Mouse (Mus musculus) heart, embryonic 14.5 days (tissue): ENCODE measurements around the gene Map10. TPM values are rescaled to one million over a fixed set of nuclear protein-coding genes. Genes with fewer than 3 reads are reported as not detected.

ENCODE experiments used
- ATAC-seq: fragments of 200-750 bp; cut with Nextera tagmentation; 2 replicates; pipeline ENCODE4 v1.8.0; 2017; ENCODE audit warnings: low read depth, moderate TSS enrichment; ENCODE audit not compliant: insufficient number of reproducible peaks, insufficient read depth, low FRiP score
- H3K27ac ChIP-seq, 2 experiments: fragments of 200-500 bp in 1 of 2; fragments of 300-500 bp in 1 of 2; sonication (generic) in 1 of 2; replicated peaks in 1 of 2; 2 replicates each; pipeline ENCODE4 v1.5.1; 2012 to 2014; ENCODE audit warnings: low read depth in 2 of 2, low read length in 2 of 2, control low read depth in 1 of 2, mild to moderate bottlenecking in 1 of 2, mixed read lengths in 1 of 2; ENCODE audit not compliant: control insufficient read depth in 1 of 2, insufficient read depth in 1 of 2
- H3K27me3 ChIP-seq: fragments of 300-500 bp; sonication (generic); 2 replicates; pipeline ENCODE4 v1.6.1; 2014; ENCODE audit warnings: mild to moderate bottlenecking, low read length, control low read depth; ENCODE audit not compliant: control insufficient read depth, insufficient read depth
- H3K36me3 ChIP-seq: fragments of 300-500 bp; sonication (generic); 2 replicates; pipeline ENCODE4 v1.6.1; 2014; ENCODE audit warnings: mild to moderate bottlenecking, control low read depth, low read length, mixed read lengths; ENCODE audit not compliant: control insufficient read depth, insufficient read depth
- H3K4me1 ChIP-seq, 2 experiments: fragments of 200-500 bp in 1 of 2; fragments of 300-500 bp in 1 of 2; sonication (generic) in 1 of 2; 2 replicates each; pipeline ENCODE4 v1.6.1; 2012 to 2014; ENCODE audit warnings: low read length in 2 of 2, control low read depth in 1 of 2, mixed read lengths in 1 of 2; ENCODE audit not compliant: control insufficient read depth in 2 of 2, insufficient read depth in 2 of 2
- H3K4me2 ChIP-seq: fragments of 300-500 bp; sonication (generic); 2 replicates; pipeline ENCODE4 v1.6.1; 2014; ENCODE audit warnings: mild to moderate bottlenecking, low read length
- H3K4me3 ChIP-seq, 2 experiments: fragments of 200-500 bp in 1 of 2; fragments of 300-500 bp in 1 of 2; sonication (generic) in 1 of 2; 2 replicates each; pipeline ENCODE4 v1.5.1; 2012 to 2014; ENCODE audit warnings: low read length in 2 of 2, mild to moderate bottlenecking in 2 of 2, control low read depth in 1 of 2, low read depth in 1 of 2, moderate library complexity in 1 of 2; ENCODE audit not compliant: control insufficient read depth in 1 of 2, insufficient read depth in 1 of 2
- H3K9ac ChIP-seq: fragments of 300-500 bp; sonication (generic); 2 replicates; pipeline ENCODE4 v1.6.1; 2014; ENCODE audit warnings: mild to moderate bottlenecking, low read length
- H3K9me3 ChIP-seq: fragments of 300-500 bp; sonication (generic); 2 replicates; pipeline ENCODE4 v1.6.1; 2016; ENCODE audit warnings: low read length, control low read depth; ENCODE audit not compliant: control insufficient read depth
- WGBS: fragments of 180-500 bp; shearing (Covaris S2); extraction: QIAGEN DNeasy Blood & Tissue Kit; methylation state at CpG from one replicate; pipeline ENCODE4 v1.1.7; 2014; 5-methylcytosine and 5-hydroxymethylcytosine counted together
- polyA plus RNA-seq: library from polyadenylated mRNA; unstranded; fragments of >200 nt; fragmentation: Nextera tagmentation; extraction: Ambion mirVana; gene quantifications from 2 replicates; pipeline ENCODE4 v1.2.1, GENCODE M21; 2014

Map10 gene
- polyA plus RNA-seq, 1 experiment from 2014 or later, result 7.8 TPM

GRCm38 (mm10) chr8:125699391-125700025 lies 29.9 kb downstream of the Map10 start:
- ATAC-seq, result no peak
- 82% methylated on average over 6 of the region's 6 CpGs for WGBS

GRCm38 (mm10) chr8:125700407-125700806 lies 30.8 kb downstream of the Map10 start:
- Histone ChIP-seq H3K27me3 (no peaks in the 10 kb centered on the region), H3K4me2 (no peak overlapping the region), H3K36me3 (no peaks in the 10 kb centered on the region), H3K9ac (no peak overlapping the region), H3K9me3 (peaks cover 11% of the 10 kb centered on the region; the same call in 1 of the 2 replicates), H3K4me1 (no peaks in the 10 kb centered on the region), H3K4me3 (no peak overlapping the region), H3K27ac (no peak overlapping the region)
- ATAC-seq, result no peak
- WGBS, result 80% methylated on average over 7 of the region's 7 CpGs

More at GRCm38 (mm10) chr8:125699391-125700025, 29.9 kb downstream of the Map10 start:
- H3K36me3 ChIP-seq, result no peaks in the 10 kb centered on the region
- no peak overlapping the region for H3K4me3 ChIP-seq
- H3K9ac ChIP-seq, result no peak overlapping the region
- H3K27ac ChIP-seq, result no peak overlapping the region
- H3K4me1 ChIP-seq, result no peaks in the 10 kb centered on the region
- no peaks in the 10 kb centered on the region for H3K27me3 ChIP-seq
- peaks cover 11% of the 10 kb centered on the region; the same call in 1 of the 2 replicates for H3K9me3 ChIP-seq
- no peak overlapping the region for H3K4me2 ChIP-seq

- no peaks in the 10 kb centered on the region for H3K36me3 ChIP-seq
- H3K9me3 ChIP-seq, result peaks cover 8% of the 10 kb centered on the region; the same call in 1 of the 2 replicates
- no peak overlapping the region for H3K27ac ChIP-seq
- 72% methylated on average over 15 of the region's 15 CpGs for WGBS
- no peaks in the 10 kb centered on the region for H3K4me1 ChIP-seq
- ATAC-seq, result no peak
- H3K4me2 ChIP-seq, result no peak overlapping the region
- no peaks in the 10 kb centered on the region for H3K27me3 ChIP-seq
- no peak overlapping the region for H3K4me3 ChIP-seq
- no peak overlapping the region for H3K9ac ChIP-seq
Observed at GRCm38 (mm10) chr8:125702868-125703473, 33.4 kb downstream of the Map10 start.

- H3K4me1 ChIP-seq, result no peaks in the 10 kb centered on the region
- no peaks in the 10 kb centered on the region for H3K27me3 ChIP-seq
- H3K9ac ChIP-seq, result no peak overlapping the region
- ATAC-seq, result no peak
- WGBS, result 86% methylated on average over 6 of the region's 6 CpGs
- no peak overlapping the region for H3K4me2 ChIP-seq
- H3K36me3 ChIP-seq, result no peaks in the 10 kb centered on the region
- H3K4me3 ChIP-seq, result no peak overlapping the region
- H3K27ac ChIP-seq, result no peak overlapping the region
- H3K9me3 ChIP-seq, result no peaks in the 10 kb centered on the region
Observed at GRCm38 (mm10) chr8:125704434-125704833, 34.8 kb downstream of the Map10 start.

- WGBS, result 78% methylated on average over 7 of the region's 7 CpGs
- no peaks in the 10 kb centered on the region for H3K27me3 ChIP-seq
- H3K4me2 ChIP-seq, result no peak overlapping the region
- H3K36me3 ChIP-seq, result no peaks in the 10 kb centered on the region
- no peak for ATAC-seq
- no peak overlapping the region for H3K4me3 ChIP-seq
- H3K4me1 ChIP-seq, result no peaks in the 10 kb centered on the region
- H3K9me3 ChIP-seq, result no peaks in the 10 kb centered on the region
- no peak overlapping the region for H3K9ac ChIP-seq
- H3K27ac ChIP-seq, result no peak overlapping the region
Observed at GRCm38 (mm10) chr8:125705816-125706215, 36.2 kb downstream of the Map10 start.

- H3K9ac ChIP-seq, result no peak overlapping the region
- H3K4me2 ChIP-seq, result no peak overlapping the region
- H3K4me3 ChIP-seq, result no peak overlapping the region
- H3K4me1 ChIP-seq, result no peaks in the 10 kb centered on the region
- no peak for ATAC-seq
- no peak overlapping the region for H3K27ac ChIP-seq
- H3K36me3 ChIP-seq, result no peaks in the 10 kb centered on the region
- 84% methylated on average over 5 of the region's 5 CpGs for WGBS
- H3K9me3 ChIP-seq, result peaks cover 3% of the 10 kb centered on the region; the same call in 1 of the 2 replicates
- no peaks in the 10 kb centered on the region for H3K27me3 ChIP-seq
Observed at GRCm38 (mm10) chr8:125709171-125709570, 39.6 kb downstream of the Map10 start.

- no peak for ATAC-seq
- H3K4me1 ChIP-seq, result peaks cover 4 to 6% of the 10 kb centered on the region in 2 experiments; a peak in 2 of 4 replicates
Observed at GRCm38 (mm10) chr8:125711514-125711913, 41.9 kb downstream of the Map10 start.

More at GRCm38 (mm10) chr8:125711514-125711913, 41.9 kb downstream of the Map10 start:
- WGBS, result 46% methylated on average over 5 of the region's 5 CpGs
- no peak overlapping the region for H3K4me2 ChIP-seq
- peaks cover 3% of the 10 kb centered on the region; the same call in 1 of the 2 replicates for H3K9me3 ChIP-seq
- no peaks in the 10 kb centered on the region for H3K27me3 ChIP-seq
- no peak overlapping the region for H3K9ac ChIP-seq
- no peaks in the 10 kb centered on the region for H3K36me3 ChIP-seq
- H3K27ac ChIP-seq, result no peak overlapping the region
- no peak overlapping the region for H3K4me3 ChIP-seq
